Mouse (Mus musculus) cerebellum, adult 9-11 months (tissue): ENCODE results near the gene Clca3a1.
A peak's percentile ranks its signal among the peaks of the same experiment; 100 is the strongest.
"Not testable (repeated sequence)": the region's sequence is repeated elsewhere in the genome, so short reads cannot be mapped to it uniquely, and the experiment has no call there.

ENCODE experiments used
- DNase-seq: peaks from one replicate; pipeline ENCODE4 v3.0.0; 2022

Clca3a1 gene

GRCm38 (mm10) chr3:144760592-144761309, at the start of gene Clca3a1:
Gene Clca3a1, minus strand, starts transcription at chr3:144760977.
- DNase-seq: no peak

- not testable (repeated sequence) for DNase-seq
Measured at GRCm38 (mm10) chr3:144808153-144808925, 47.6 kb upstream of the Clca3a1 start.

GRCm38 (mm10) chr3:144806626-144807025, 45.8 kb upstream of the Clca3a1 start:
- DNase-seq: not testable (repeated sequence)

DNA sequence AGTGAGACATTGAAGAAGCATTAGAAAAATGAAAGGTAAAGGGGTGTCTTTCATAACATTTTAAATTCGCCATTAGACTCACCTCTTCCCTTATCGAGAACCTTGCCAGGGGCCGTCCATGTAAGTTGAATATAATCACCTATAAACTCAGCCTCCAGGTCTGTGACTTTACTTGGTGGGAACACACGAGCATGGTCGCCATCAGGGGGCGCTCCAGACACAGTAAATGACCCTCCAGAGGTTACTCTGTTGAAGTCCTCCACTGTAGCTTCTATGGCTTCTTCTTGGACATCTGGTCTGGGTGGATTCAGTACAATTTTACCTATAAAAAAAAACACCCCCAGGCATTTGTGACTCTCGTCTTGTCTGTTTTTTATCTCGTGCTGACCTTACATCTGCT, 41.1 kb upstream of the Clca3a1 start:
- DNase-seq: no peak

GRCm38 (mm10) chr3:144785181-144786148, 24.7 kb upstream of the Clca3a1 start:
- DNase-seq: no peak

GRCm38 (mm10) chr3:144765161-144765560, 4.4 kb upstream of the Clca3a1 start:
- no peak for DNase-seq

DNA sequence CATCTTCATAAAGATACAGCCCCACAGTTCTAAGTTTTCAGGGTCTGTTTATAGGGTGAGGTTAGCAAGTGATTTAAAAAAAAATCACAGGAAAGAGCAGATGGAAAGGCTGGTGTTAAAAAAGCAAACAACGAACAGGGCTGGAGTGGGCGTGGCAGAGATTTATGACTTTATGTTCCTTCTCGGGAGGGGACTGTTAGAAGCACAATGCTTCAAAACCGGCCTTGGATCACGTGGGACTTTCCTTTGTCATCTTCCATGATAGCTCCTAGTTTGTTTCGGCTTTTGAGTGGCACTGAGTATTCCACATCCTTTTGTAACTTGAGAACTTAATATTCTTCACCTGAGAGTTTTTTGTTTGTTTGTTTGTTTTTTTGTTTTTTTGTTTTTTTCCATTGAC, 677 bp upstream of the Clca3a1 start:
- no peak for DNase-seq

- DNase-seq: no peak
Measured at GRCm38 (mm10) chr3:144759719-144760118, 1.1 kb downstream of the Clca3a1 start.

GRCm38 (mm10) chr3:144756103-144756502, 4.7 kb downstream of the Clca3a1 start:
- not testable (repeated sequence) for DNase-seq

GRCm38 (mm10) chr3:144753120-144753519, 7.7 kb downstream of the Clca3a1 start:
- peak; percentile 6 for DNase-seq

GRCm38 (mm10) chr3:144749062-144749963, 11.5 kb downstream of the Clca3a1 start:
- not testable (repeated sequence) for DNase-seq

DNA sequence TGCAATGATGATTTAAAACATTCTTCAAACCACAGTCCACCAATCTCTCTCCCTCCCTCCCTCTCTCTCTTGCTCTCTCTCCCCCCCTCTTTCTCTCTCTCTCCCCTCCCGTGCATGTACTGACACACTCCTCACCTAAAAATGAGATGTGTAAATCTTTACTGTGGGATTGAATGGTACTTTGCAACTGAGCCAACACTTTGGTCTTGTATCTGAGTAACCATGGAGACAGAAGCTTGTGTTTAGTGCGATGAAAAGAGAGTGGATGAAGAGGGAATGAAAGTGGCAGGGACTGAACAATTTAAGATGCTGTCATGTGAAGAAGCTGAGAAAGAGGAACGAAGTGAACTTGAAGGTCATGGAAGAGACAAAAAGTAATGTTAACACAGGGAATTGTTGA, 13.1 kb downstream of the Clca3a1 start:
- not testable (repeated sequence) for DNase-seq

DNA sequence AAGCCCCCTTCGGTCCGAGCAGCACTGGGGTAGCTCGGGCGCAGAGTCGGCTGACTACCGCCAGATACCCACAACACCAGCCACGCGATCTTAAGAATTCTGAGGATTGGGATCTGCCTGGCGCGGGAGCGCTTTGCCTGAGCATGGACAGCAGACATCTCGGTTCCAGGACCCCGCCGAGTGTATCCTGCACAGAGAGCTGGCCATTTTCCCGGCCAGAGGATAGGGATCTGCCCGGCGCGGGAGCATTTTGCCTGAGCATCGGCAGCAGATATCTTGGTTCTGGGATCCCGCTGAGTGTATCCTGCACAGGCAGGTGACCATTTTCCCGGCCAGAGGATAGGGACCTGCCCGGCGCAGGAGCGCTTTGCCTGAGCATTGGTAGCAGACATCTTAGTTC, 22.4 kb downstream of the Clca3a1 start:
- not testable (repeated sequence) for DNase-seq

GRCm38 (mm10) chr3:144736831-144737230, 23.9 kb downstream of the Clca3a1 start:
- no peak for DNase-seq

- peak; percentile 59 for DNase-seq
Measured at GRCm38 (mm10) chr3:144723455-144723854, 37.3 kb downstream of the Clca3a1 start.

- DNase-seq: not testable (repeated sequence)
Measured at GRCm38 (mm10) chr3:144722566-144722965, 38.2 kb downstream of the Clca3a1 start.

- DNase-seq: no peak
Measured at GRCm38 (mm10) chr3:144721860-144722256, 38.9 kb downstream of the Clca3a1 start.

DNA sequence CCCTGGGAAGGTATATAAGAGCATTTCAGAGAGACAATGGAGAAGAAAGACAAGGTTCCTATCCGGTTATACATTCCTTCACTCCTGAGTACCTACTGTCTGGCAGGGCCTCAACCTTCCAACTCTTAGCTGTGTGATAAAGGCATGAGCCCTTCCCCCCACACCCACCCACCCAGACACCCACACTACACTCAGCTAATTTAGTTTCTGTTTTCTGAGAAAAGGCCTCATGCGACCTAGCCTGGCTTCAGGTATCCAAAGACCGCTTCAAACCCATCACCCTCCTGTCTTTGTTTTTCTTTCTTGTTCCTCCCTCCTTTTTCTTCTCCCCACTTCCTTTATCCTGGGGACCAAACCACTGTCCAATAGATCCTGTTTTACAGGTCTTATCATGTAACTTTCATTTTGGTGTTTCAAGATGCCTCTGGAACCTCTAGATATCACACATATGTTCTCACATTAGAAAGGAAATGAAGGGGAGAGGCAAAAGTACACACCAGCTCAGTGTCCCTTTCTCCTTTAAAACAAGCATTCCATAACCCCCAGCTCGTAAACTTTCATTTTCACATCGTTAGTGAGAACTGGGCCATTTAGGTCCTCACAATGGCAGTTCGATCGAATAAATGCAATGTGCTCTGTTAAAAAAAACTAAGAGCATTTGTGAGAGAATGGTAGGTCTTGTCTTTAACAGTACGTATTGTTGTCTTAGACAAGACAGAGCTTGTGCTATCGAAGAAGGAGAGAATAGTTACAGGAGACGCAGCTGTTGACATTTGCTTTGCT, 39.5 kb downstream of the Clca3a1 start:
- DNase-seq: no peak

GRCm38 (mm10) chr3:144719901-144720747, 40.7 kb downstream of the Clca3a1 start, which contains the start of gene Sh3glb1:
Gene Sh3glb1, minus strand, starts transcription at chr3:144720335.
- DNase-seq: peak; percentile 94
